Mouse (Mus musculus): ENCODE results near the gene Phf5a.

GRCm38 (mm10) chr15:81889175-81889574 lies 17.5 kb upstream of the Phf5a start:
- TF ChIP-seq CTCF (IDR thresholded peaks at IDR 0.05; ENCODE audit: borderline replicate concordance, control insufficient read depth, extremely low read depth, insufficient read depth, low read length, poor library complexity) (no peak), POLR2A (IDR thresholded peaks at IDR 0.05; ENCODE audit: control insufficient read depth, extremely low read depth, insufficient read depth, low read length, poor library complexity) (no peak)
